Mouse (Mus musculus): ENCODE results near the gene Olfr541.
"Not testable (repeated sequence)": the region's sequence is repeated elsewhere in the genome, so short reads cannot be mapped to it uniquely, and the experiment has no call there.

Olfr541 gene

GRCm38 (mm10) chr7:140696967-140697366, at the start of gene Olfr541:
Olfr541 (plus strand) TSS chr7:140697267.
- in situ Hi-C loops (cut with MboI, MseI) = no loop called here

GRCm38 (mm10) chr7:140659630-140660029, 37.4 kb upstream of the Olfr541 start, which contains the start of gene Olfr539:
Olfr539 (plus strand) TSS chr7:140659930.
- in situ Hi-C loops (cut with MboI, MseI) = no loop called here

DNA sequence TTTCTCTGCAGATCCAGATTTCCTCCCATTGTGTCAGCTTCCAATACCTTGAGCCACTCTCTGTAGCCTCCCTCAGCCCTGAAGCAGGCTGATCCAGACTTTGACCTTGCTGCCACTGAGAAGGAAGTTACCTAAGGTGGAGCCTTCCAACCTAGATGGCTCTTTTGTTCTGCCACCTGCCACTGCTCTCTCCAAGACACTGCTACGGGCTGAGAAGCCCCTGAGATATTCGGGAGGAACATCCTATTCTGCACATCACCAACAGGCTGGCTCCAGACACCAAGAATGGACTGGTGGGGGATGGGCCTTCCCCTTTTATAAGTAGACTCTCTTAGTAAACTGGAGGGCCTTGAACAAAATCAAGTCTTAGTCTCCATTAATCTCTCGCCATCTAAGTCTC, 26.4 kb upstream of the Olfr541 start:
- in situ Hi-C loops (cut with MboI, MseI) = not testable (repeated sequence)

GRCm38 (mm10) chr7:140675863-140676262, 21.2 kb upstream of the Olfr541 start:
- in situ Hi-C loops (cut with MboI, MseI) = no loop called here

GRCm38 (mm10) chr7:140679591-140679990, 17.5 kb upstream of the Olfr541 start:
- in situ Hi-C loops (cut with MboI, MseI) = not testable (repeated sequence)

DNA sequence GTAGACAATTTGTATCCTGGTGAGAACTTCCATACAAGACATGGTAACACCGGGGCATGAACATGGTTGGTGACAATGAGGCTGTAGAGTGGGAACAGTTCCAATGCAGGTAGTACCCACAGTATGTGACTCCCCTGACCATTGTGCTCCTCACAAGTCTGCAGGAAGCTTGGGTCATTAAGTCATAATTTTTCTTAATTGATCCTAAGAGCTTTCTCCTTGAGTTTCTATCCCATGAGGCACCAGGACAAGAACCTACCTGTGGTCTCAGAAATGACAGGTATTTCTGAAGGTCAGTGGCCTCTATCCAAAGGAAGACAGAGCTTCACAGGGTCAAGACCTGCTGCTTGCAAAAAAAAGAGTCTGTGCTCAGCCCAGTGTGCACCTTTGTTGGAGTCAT, 15.4 kb upstream of the Olfr541 start, which contains the start of gene Olfr45:
Olfr45 (plus strand) TSS at position 301 of the 400 bp plus-strand sequence.
- in situ Hi-C loops (cut with MboI, MseI) = no loop called here

GRCm38 (mm10) chr7:140706348-140706747, 9.3 kb downstream of the Olfr541 start:
- in situ Hi-C loops (cut with MboI, MseI) = no loop called here

GRCm38 (mm10) chr7:140707536-140708284, 10.6 kb downstream of the Olfr541 start:
- in situ Hi-C loops (cut with MboI, MseI) = no loop called here

DNA sequence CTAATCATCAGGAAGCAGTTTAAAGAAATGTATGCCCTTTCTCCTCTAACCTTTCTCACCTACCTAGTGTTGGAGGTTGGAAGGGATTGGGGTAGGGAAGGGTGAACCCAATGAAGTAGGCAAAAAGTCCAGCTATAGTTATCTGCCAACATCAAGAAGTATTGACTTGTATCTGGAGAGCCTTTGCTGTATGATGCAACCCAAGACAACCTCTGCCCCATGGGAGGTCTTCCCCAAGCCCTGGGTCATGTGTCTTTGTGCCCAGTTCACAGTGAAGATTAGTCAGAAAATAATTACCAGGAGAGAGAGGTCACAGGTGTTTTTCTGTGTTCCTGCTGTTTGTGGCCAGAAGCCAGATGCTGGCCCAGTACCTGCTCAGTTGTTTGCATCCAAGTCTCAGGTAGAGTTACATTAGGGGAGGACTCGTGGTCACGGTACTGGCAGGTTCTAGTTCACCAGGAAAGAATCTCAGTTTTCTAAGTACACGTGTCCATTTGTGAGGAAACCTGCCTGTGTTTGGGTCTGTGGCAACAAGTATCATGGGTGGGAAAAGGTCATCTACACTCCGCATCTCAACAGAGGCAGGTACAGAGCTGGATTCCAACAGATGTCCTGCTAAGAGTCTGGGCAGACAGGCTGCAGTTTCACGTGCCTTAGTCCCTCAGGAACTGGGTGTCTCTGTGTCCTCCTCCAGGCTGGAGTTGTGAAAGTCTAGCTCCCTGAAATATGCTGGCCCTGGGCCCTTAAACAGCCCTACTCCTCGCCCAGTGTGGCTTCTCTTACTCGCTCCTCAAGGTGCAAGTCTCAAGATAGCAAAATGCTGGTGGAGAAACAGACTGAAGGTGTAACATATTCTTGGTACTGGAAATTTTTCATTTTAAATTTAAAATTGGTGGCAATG, 20.3 kb downstream of the Olfr541 start:
- in situ Hi-C loops (cut with MboI, MseI) = no loop called here

DNA sequence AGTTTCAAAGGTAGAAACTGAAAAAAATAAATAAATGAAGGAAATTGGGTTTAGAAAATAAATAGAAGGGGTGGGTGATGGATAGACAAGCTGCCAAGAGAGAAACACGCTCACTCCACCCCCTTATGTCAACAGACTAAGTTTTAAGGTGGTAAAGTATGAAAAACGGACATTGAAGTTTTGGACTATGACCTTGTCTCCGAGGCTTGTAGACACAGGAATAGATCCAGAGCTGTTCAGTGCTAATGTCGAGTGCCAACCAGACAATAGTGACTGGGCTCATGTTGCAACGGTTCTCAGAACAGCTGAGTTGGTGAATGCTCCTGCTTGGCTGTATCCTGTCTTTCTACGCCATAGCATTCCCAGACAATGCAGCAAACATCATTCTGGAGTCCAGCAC, 24.0 kb downstream of the Olfr541 start:
- in situ Hi-C loops (cut with MboI, MseI) = no loop called here

DNA sequence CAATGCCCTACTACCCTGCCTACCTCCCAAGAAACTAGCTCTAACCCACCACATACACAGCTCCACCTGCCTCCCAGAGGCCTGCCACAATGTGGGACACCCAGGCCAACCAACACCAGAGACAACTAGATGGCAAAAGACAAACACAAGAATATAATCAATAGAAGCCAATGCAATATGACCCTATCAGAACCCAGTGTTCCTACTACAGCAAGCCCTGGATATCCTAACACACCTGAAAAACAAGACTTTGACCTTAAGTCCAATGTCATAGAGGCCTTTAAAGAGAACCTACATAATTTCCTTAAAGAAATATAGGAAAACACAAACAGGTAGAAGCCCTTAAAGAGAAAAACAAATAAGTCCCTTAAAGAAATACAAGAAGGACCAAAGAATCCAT, 28.5 kb downstream of the Olfr541 start:
- in situ Hi-C loops (cut with MboI, MseI) = no loop called here

GRCm38 (mm10) chr7:140733162-140733561, 36.1 kb downstream of the Olfr541 start:
- in situ Hi-C loops (cut with MboI, MseI) = no loop called here

- in situ Hi-C loops (cut with MboI, MseI) = no loop called here
Observed at GRCm38 (mm10) chr7:140747402-140747801, 50.3 kb downstream of the Olfr541 start.

- in situ Hi-C loops (cut with MboI, MseI) = no loop called here
Observed at GRCm38 (mm10) chr7:140748116-140748826, 51.2 kb downstream of the Olfr541 start.

DNA sequence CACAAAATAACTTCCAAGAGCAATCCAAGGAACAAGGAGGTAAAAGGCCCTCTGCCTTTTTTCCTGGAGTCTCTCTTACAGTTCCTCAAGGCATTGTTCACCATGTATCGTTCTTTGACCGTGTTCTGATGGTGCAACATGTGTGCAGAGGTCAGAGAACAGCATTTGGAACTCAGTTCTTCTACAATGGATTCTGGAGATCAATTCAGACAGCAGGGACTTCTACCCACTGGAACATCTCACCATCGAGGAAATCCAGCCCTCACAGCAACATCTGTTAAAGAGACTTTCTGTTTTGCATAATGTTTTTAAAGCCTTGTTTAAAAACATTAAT, 51.7 kb downstream of the Olfr541 start:
- in situ Hi-C loops (cut with MboI, MseI) = no loop called here

DNA sequence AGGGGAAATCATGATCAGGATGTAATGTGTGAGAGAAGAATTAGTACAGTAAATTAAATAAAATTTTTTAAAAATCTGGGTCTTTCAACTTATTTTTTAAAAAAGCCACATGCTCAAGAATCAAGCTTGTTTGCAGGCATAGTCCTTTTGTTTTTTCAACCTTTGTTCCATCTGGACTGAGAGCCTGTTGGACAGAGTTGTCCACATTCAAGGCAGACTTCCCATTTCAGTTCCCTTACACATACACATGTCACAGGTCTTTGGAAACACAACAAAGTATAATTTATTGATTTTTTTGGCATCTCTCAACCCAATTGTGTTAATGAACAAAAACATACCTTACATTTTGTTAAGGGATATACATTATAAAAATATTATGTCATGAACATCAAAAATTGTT, 57.5 kb downstream of the Olfr541 start:
- in situ Hi-C loops (cut with MboI, MseI) = loop anchor here (10.0 kb wide), 1 partner anchor 350 kb away; the partner anchor contains the start of gene Olfr531

All from regulatory T cell (primary cell).